Mouse (Mus musculus) left cerebral cortex, postnatal 10 days (tissue): ENCODE results near the gene Fam170b. TPM values are rescaled to one million over a fixed set of nuclear protein-coding genes. Genes with fewer than 3 reads are reported as not detected.

Source experiments
- DNase-seq, 2 experiments: peaks; one replicate each; pipeline ENCODE4 v3.0.0; 2021 to 2022; ENCODE audit warnings: low spot score in 2 of 2, mixed read lengths in 1 of 2; ENCODE audit errors: extremely low spot score in 1 of 2
- intact Hi-C: fragments of 180-260 bp; cut with DNase I; formaldehyde crosslinking; loops from one replicate; pipeline ENCODE4 v1.15.1; 2025
- total RNA-seq, 2 experiments: library from RNA; stranded (reverse); gene quantifications; 2 replicates each; pipeline ENCODE4 v1.2.3; 2021

The Fam170b gene
- total RNA-seq, 2 experiments from 2014 or later: not detected

GRCm38 (mm10) chr14:32824267-32825150 lies 9.3 kb upstream of the Fam170b start:
- intact Hi-C loops: no loop called here
- no peak for DNase-seq

- DNase-seq: peak in 1 of 2 experiments; percentile 80
- intact Hi-C loops: no loop called here
Measured at GRCm38 (mm10) chr14:32825426-32826032, 8.2 kb upstream of the Fam170b start.

GRCm38 (mm10) chr14:32827165-32827564 lies 6.6 kb upstream of the Fam170b start:
- DNase-seq: peak in 1 of 2 experiments; percentile 31
- intact Hi-C loops: no loop called here

- intact Hi-C loops: no loop called here
- DNase-seq: peak in 1 of 2 experiments; percentile 31
Measured at GRCm38 (mm10) chr14:32827994-32828650, 5.6 kb upstream of the Fam170b start.

- intact Hi-C loops: no loop called here
- no peak for DNase-seq
Measured at GRCm38 (mm10) chr14:32835181-32835580, 1.4 kb downstream of the Fam170b start.

GRCm38 (mm10) chr14:32835596-32835995 lies 1.8 kb downstream of the Fam170b start:
- DNase-seq: no peak

GRCm38 (mm10) chr14:32836191-32836590 lies 2.4 kb downstream of the Fam170b start:
- intact Hi-C loops: no loop called here
- DNase-seq: no peak

More at GRCm38 (mm10) chr14:32835596-32835995, 1.8 kb downstream of the Fam170b start:
- intact Hi-C loops: no loop called here

- no peak for DNase-seq
- intact Hi-C loops: no loop called here
Measured at GRCm38 (mm10) chr14:32842052-32842451, 8.3 kb downstream of the Fam170b start.

- intact Hi-C loops: loop anchor here (10.0 kb wide), 1 partner anchor 101 kb away; no protein-coding TSS in a partner anchor
- no peak for DNase-seq
Measured at GRCm38 (mm10) chr14:32854059-32854458, 20.3 kb downstream of the Fam170b start.

GRCm38 (mm10) chr14:32856246-32856645 lies 22.5 kb downstream of the Fam170b start:
- DNase-seq: no peak
- intact Hi-C loops: loop anchor here (10.0 kb wide), 1 partner anchor 99 kb away; no protein-coding TSS in a partner anchor

- peak; percentile 17 to 85 for DNase-seq
- intact Hi-C loops: loop anchor here (10.0 kb wide), 1 partner anchor 98 kb away; no protein-coding TSS in a partner anchor
Measured at GRCm38 (mm10) chr14:32856681-32857328, 23.0 kb downstream of the Fam170b start, which contains the start of gene Vstm4. TSS of gene Vstm4 (plus strand) at chr14:32856756.

- no peak for DNase-seq
- intact Hi-C loops: loop anchor here (2.0 to 10.0 kb wide), 2 partner anchors 20 to 96 kb away; no protein-coding TSS in a partner anchor
Measured at GRCm38 (mm10) chr14:32858361-32858760, 24.6 kb downstream of the Fam170b start.

GRCm38 (mm10) chr14:32858941-32859510 lies 25.3 kb downstream of the Fam170b start:
- intact Hi-C loops: loop anchor here (2.0 to 10.0 kb wide), 2 partner anchors 20 to 96 kb away; no protein-coding TSS in a partner anchor
- no peak for DNase-seq

GRCm38 (mm10) chr14:32859831-32860569 lies 26.2 kb downstream of the Fam170b start:
- intact Hi-C loops: loop anchor here (2.0 to 10.0 kb wide), 2 partner anchors 21 to 95 kb away; no protein-coding TSS in a partner anchor
- peak in 1 of 2 experiments; percentile 61 for DNase-seq

GRCm38 (mm10) chr14:32861149-32861581 lies 27.4 kb downstream of the Fam170b start:
- intact Hi-C loops: no loop called here
- peak in 1 of 2 experiments; percentile 79 for DNase-seq

GRCm38 (mm10) chr14:32861656-32862055 lies 27.9 kb downstream of the Fam170b start:
- DNase-seq: no peak
- intact Hi-C loops: no loop called here

- intact Hi-C loops: no loop called here
- no peak for DNase-seq
Measured at GRCm38 (mm10) chr14:32865331-32865730, 31.6 kb downstream of the Fam170b start.
